Mouse (Mus musculus): ENCODE measurements around the gene Ddx5.

- TF ChIP-seq ZC3H11A (IDR thresholded peaks at IDR 0.05; ENCODE audit: low read depth, low read length): no peak
- TF ChIP-seq POLR2A (IDR thresholded peaks at IDR 0.05; ENCODE audit: low read depth, low read length): no peak
- no peak for TF ChIP-seq MEF2A (IDR thresholded peaks at IDR 0.05; ENCODE audit: borderline replicate concordance, low read depth, low read length)
- no peak for TF ChIP-seq EP300 (IDR thresholded peaks at IDR 0.05; ENCODE audit: low read length)
- no peak for TF ChIP-seq USF2 (conservative IDR thresholded peaks at IDR 0.05; ENCODE audit: low read depth, low read length)
- TF ChIP-seq CTCF (conservative IDR thresholded peaks at IDR 0.05 in 1 of 2, IDR thresholded peaks at IDR 0.05 in 1 of 2; ENCODE audit: low read depth in 2 of 2, low read length in 2 of 2): no peak
- no peak for TF ChIP-seq CHD2 (IDR thresholded peaks at IDR 0.05; ENCODE audit: low read length)
- TF ChIP-seq TCF12 (IDR thresholded peaks at IDR 0.05; ENCODE audit: low read depth, low read length): no peak
- TF ChIP-seq ZNF384 (IDR thresholded peaks at IDR 0.05; ENCODE audit: low read depth, low read length): no peak
- no peak for TF ChIP-seq USF1 (IDR thresholded peaks at IDR 0.05; ENCODE audit: low read depth, low read length)
- TF ChIP-seq JUND (conservative IDR thresholded peaks at IDR 0.05; ENCODE audit: low read depth, low read length): no peak
Measured at GRCm38 (mm10) chr11:106755583-106755982, 33.4 kb downstream of the Ddx5 start.
